Mouse (Mus musculus) limb, embryonic 14.5 days (tissue): ENCODE measurements at regions not wholly inside any gene's neighbourhood (a gene's known extent, or its start where the extent isn't known, plus 50 kb on each side); places are given as distances from the start of the nearest gene placed in this dataset.

Source experiments
- ATAC-seq: fragments of 200-750 bp; cut with Nextera tagmentation; 2 replicates; pipeline ENCODE4 v1.8.0; 2017; ENCODE audit warnings: low read depth, moderate number of reproducible peaks, moderate TSS enrichment; ENCODE audit not compliant: low FRiP score
- DNase-seq: peaks from one replicate; pipeline ENCODE4 v3.0.0-alpha.2; 2015; ENCODE audit warnings: low spot score
- H3K27ac ChIP-seq: fragments of 300-500 bp; sonication (generic); replicated peaks from 2 replicates; pipeline ENCODE4 v1.5.1; 2014; ENCODE audit warnings: low read depth, mild to moderate bottlenecking, low read length, moderate library complexity, mixed read lengths
- H3K27me3 ChIP-seq: fragments of 300-500 bp; sonication (generic); 2 replicates; pipeline ENCODE4 v1.6.1; 2014; ENCODE audit warnings: low read length, mixed read lengths; ENCODE audit not compliant: control insufficient read depth, insufficient read depth
- H3K36me3 ChIP-seq: fragments of 300-500 bp; sonication (generic); 2 replicates; pipeline ENCODE4 v1.6.1; 2014; ENCODE audit warnings: mild to moderate bottlenecking, low read length, moderate library complexity, mixed read lengths; ENCODE audit not compliant: control insufficient read depth, insufficient read depth
- H3K4me1 ChIP-seq: fragments of 300-500 bp; sonication (generic); 2 replicates; pipeline ENCODE4 v1.6.1; 2014; ENCODE audit warnings: antibody characterized with exemption, low read length, mixed read lengths; ENCODE audit not compliant: control insufficient read depth, insufficient read depth
- H3K4me2 ChIP-seq: fragments of 300-500 bp; sonication (generic); replicated peaks from 2 replicates; pipeline ENCODE4 v1.6.1; 2014; ENCODE audit warnings: low read depth, mild to moderate bottlenecking, low read length, moderate library complexity; ENCODE audit not compliant: severe bottlenecking
- H3K4me3 ChIP-seq: fragments of 300-500 bp; sonication (generic); replicated peaks from 2 replicates; pipeline ENCODE4 v1.5.1; 2014; ENCODE audit warnings: low read length
- H3K9ac ChIP-seq: fragments of 300-500 bp; sonication (generic); 2 replicates; pipeline ENCODE4 v1.6.1; 2014; ENCODE audit warnings: mild to moderate bottlenecking, low read depth, low read length, moderate library complexity; ENCODE audit not compliant: severe bottlenecking
- H3K9me3 ChIP-seq: fragments of 300-500 bp; sonication (generic); 2 replicates; pipeline ENCODE4 v1.6.1; 2016; ENCODE audit warnings: low read length; ENCODE audit not compliant: control insufficient read depth
- POLR2A ChIP-seq: fragments of 200-500 bp; IDR thresholded peaks from 2 replicates; pipeline ENCODE4 v1.8.0; 2012; ENCODE audit warnings: inconsistent platforms, mild to moderate bottlenecking, moderate library complexity, borderline replicate concordance; ENCODE audit not compliant: insufficient read depth, insufficient read length; ENCODE audit errors: extremely low read depth
- WGBS: fragments of 180-500 bp; shearing (Covaris S2); extraction: QIAGEN DNeasy Blood & Tissue Kit; methylation state at CpG from one replicate; pipeline ENCODE4 v1.1.7; 2014; 5-methylcytosine and 5-hydroxymethylcytosine counted together

- Histone ChIP-seq H3K9me3 (no peaks in the 10 kb centered on the region), H3K4me3 (no peak overlapping the region), H3K27ac (no peak overlapping the region), H3K4me2 (no peak overlapping the region), H3K9ac (no peak overlapping the region), H3K27me3 (no peaks in the 10 kb centered on the region), H3K4me1 (no peaks in the 10 kb centered on the region), H3K36me3 (no peaks in the 10 kb centered on the region)
- no peak for ATAC-seq
- no peak for TF ChIP-seq POLR2A
- DNase-seq, result no peak
- WGBS, result 72% methylated on average over 4 of the region's 4 CpGs
Measured at GRCm38 (mm10) chr13:48042172-48042571, 218.9 kb upstream of the Id4 start.

- ATAC-seq (no peak), DNase-seq (no peak)
- Histone ChIP-seq H3K27ac (no peak overlapping the region), H3K4me1 (no peaks in the 10 kb centered on the region), H3K4me2 (no peak overlapping the region), H3K9me3 (no peaks in the 10 kb centered on the region), H3K4me3 (no peak overlapping the region), H3K27me3 (no peaks in the 10 kb centered on the region), H3K9ac (no peak overlapping the region), H3K36me3 (no peaks in the 10 kb centered on the region)
- TF ChIP-seq POLR2A, result no peak
- 79% methylated on average over 6 of the region's 6 CpGs for WGBS
Measured at GRCm38 (mm10) chr13:48042572-48042971, 218.5 kb upstream of the Id4 start.

GRCm38 (mm10) chr13:48046201-48046750 is 214.8 kb upstream of the Id4 start:
- Histone ChIP-seq H3K4me2 (no peak overlapping the region; the same call in 1 of the 2 replicates), H3K36me3 (no peaks in the 10 kb centered on the region), H3K4me1 (no peaks in the 10 kb centered on the region), H3K4me3 (no peak overlapping the region), H3K9ac (no peak overlapping the region), H3K9me3 (no peaks in the 10 kb centered on the region), H3K27ac (no peak overlapping the region), H3K27me3 (no peaks in the 10 kb centered on the region)
- 54% methylated on average over 25 of the region's 25 CpGs for WGBS
- DNase-seq (no peak), ATAC-seq (no peak)
- no peak for TF ChIP-seq POLR2A

GRCm38 (mm10) chr13:48049796-48050195 is 211.2 kb upstream of the Id4 start:
- no peak overlapping the region for H3K4me2 ChIP-seq
- H3K9ac ChIP-seq, result no peak overlapping the region
- no peaks in the 10 kb centered on the region for H3K27me3 ChIP-seq
- no peak for TF ChIP-seq POLR2A
- H3K4me1 ChIP-seq, result no peaks in the 10 kb centered on the region
- H3K36me3 ChIP-seq, result no peaks in the 10 kb centered on the region
- 94% methylated on average over 6 of the region's 6 CpGs for WGBS
- no peaks in the 10 kb centered on the region for H3K9me3 ChIP-seq
- DNase-seq, result no peak
- no peak overlapping the region for H3K27ac ChIP-seq
- no peak for ATAC-seq
- no peak overlapping the region for H3K4me3 ChIP-seq

GRCm38 (mm10) chr13:48074630-48075029 is 186.4 kb upstream of the Id4 start:
- Histone ChIP-seq H3K27ac (no peak overlapping the region), H3K36me3 (no peaks in the 10 kb centered on the region), H3K27me3 (no peaks in the 10 kb centered on the region), H3K4me1 (no peaks in the 10 kb centered on the region), H3K9me3 (no peaks in the 10 kb centered on the region), H3K4me3 (no peak overlapping the region), H3K9ac (no peak overlapping the region), H3K4me2 (no peak overlapping the region)
- ATAC-seq (no peak), DNase-seq (no peak)
- TF ChIP-seq POLR2A, result no peak

- WGBS, result 74% methylated on average over 5 of the region's 5 CpGs
- H3K9ac ChIP-seq, result no peak overlapping the region
- DNase-seq, result no peak
- no peaks in the 10 kb centered on the region for H3K27me3 ChIP-seq
- H3K27ac ChIP-seq, result no peak overlapping the region
- no peak overlapping the region for H3K4me2 ChIP-seq
- no peak for ATAC-seq
- H3K9me3 ChIP-seq, result no peaks in the 10 kb centered on the region
- H3K36me3 ChIP-seq, result no peaks in the 10 kb centered on the region
- H3K4me1 ChIP-seq, result no peaks in the 10 kb centered on the region
- no peak overlapping the region for H3K4me3 ChIP-seq
- TF ChIP-seq POLR2A, result no peak
Measured at GRCm38 (mm10) chr13:48075315-48075714, 185.7 kb upstream of the Id4 start.
